Mouse (Mus musculus) lung, postnatal 0 days (tissue): ENCODE data around the gene Kif1c. TPM values are rescaled to one million over a fixed set of nuclear protein-coding genes. Genes with fewer than 3 reads are reported as not detected.

Experiments used
- ATAC-seq: fragments of 200-750 bp; cut with Nextera tagmentation; 2 replicates; pipeline ENCODE4 v1.8.0; 2017; ENCODE audit warnings: moderate library complexity
- DNase-seq: peaks from one replicate; pipeline ENCODE4 v3.0.0-alpha.2; 2016; ENCODE audit warnings: low spot score
- H3K27ac ChIP-seq: fragments of 300-500 bp; sonication (generic); 2 replicates; pipeline ENCODE4 v1.5.1; 2014; ENCODE audit warnings: antibody characterized with exemption, mild to moderate bottlenecking, low read length, mixed read lengths
- H3K27me3 ChIP-seq: fragments of 300-500 bp; sonication (generic); replicated peaks from 2 replicates; pipeline ENCODE4 v1.6.1; 2014; ENCODE audit warnings: low read length, mixed read lengths; ENCODE audit not compliant: insufficient read depth
- H3K36me3 ChIP-seq: fragments of 300-500 bp; sonication (generic); 2 replicates; pipeline ENCODE4 v1.6.1; 2014; ENCODE audit warnings: low read length, mixed read lengths; ENCODE audit not compliant: insufficient read depth
- H3K4me1 ChIP-seq: fragments of 300-500 bp; sonication (generic); 2 replicates; pipeline ENCODE4 v1.6.1; 2014; ENCODE audit warnings: antibody characterized with exemption, low read depth, low read length, mixed read lengths; ENCODE audit not compliant: insufficient read depth
- H3K4me2 ChIP-seq: fragments of 300-500 bp; sonication (generic); replicated peaks from 2 replicates; pipeline ENCODE4 v1.6.1; 2014; ENCODE audit warnings: low read depth, mild to moderate bottlenecking, low read length, moderate library complexity, mixed read lengths
- H3K4me3 ChIP-seq: fragments of 300-500 bp; sonication (generic); 2 replicates; pipeline ENCODE4 v1.5.1; 2014; ENCODE audit warnings: low read depth, low read length
- H3K9ac ChIP-seq: fragments of 300-500 bp; sonication (generic); replicated peaks from 2 replicates; pipeline ENCODE4 v1.6.1; 2014; ENCODE audit warnings: low read depth, mild to moderate bottlenecking
- H3K9me3 ChIP-seq: fragments of 300-500 bp; sonication (generic); 2 replicates; pipeline ENCODE4 v1.6.1; 2016; ENCODE audit warnings: low read length, mixed read lengths
- CTCF ChIP-seq: IDR thresholded peaks from 2 replicates; pipeline ENCODE4 v1.5.1; 2016; ENCODE audit warnings: antibody characterized with exemption, mild to moderate bottlenecking
- EP300 ChIP-seq: IDR thresholded peaks from 2 replicates; pipeline ENCODE4 v1.6.1; 2016; ENCODE audit warnings: antibody characterized with exemption, mild to moderate bottlenecking, control low read depth
- WGBS: fragments of 180-500 bp; shearing (Covaris S2); extraction: QIAGEN DNeasy Blood & Tissue Kit; methylation state at CpG from one replicate; pipeline ENCODE4 v1.1.7; 2014; 5-methylcytosine and 5-hydroxymethylcytosine counted together
- polyA plus RNA-seq: library from polyadenylated mRNA; unstranded; fragments of >200 nt; fragmentation: Nextera tagmentation; extraction: Ambion mirVana; gene quantifications from 2 replicates; pipeline ENCODE4 v1.2.1, GENCODE M21; 2015

Gene Kif1c
- polyA plus RNA-seq, 1 experiment from 2014 or later, result 4.8 TPM

DNA sequence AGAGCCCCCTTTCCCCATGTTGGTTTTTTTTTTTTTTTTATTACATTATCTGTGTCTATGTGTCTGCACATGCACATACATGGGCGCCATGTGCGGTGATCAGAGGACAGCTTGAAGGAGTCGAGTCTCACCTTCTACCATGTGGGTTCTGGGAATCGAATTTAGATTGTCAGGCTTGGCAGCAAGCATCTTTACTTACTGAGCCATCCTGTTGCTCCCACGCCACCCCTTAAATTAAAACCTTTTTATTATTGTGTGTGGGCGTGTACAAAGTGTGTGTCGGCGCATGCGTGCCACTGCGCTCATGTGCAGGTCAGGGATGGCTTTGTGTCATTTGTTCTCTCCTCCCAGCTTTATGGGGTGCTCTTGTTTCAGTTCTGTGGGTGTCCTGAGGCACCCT is 10.7 kb downstream of the Kif1c start:
- H3K36me3 ChIP-seq, result peaks cover 48% of the 10 kb centered on the region
- no peak overlapping the region for H3K27ac ChIP-seq
- TF ChIP-seq EP300 (no peak), CTCF (no peak)
- H3K9ac ChIP-seq, result no peak overlapping the region
- 93% methylated on average over 10 of the region's 10 CpGs for WGBS
- DNase-seq (no peak), ATAC-seq (no peak)
- no peak overlapping the region for H3K4me3 ChIP-seq
- H3K9me3 ChIP-seq, result no peaks in the 10 kb centered on the region
- H3K27me3 ChIP-seq, result no peaks in the 10 kb centered on the region
- no peaks in the 10 kb centered on the region for H3K4me1 ChIP-seq
- no peak overlapping the region for H3K4me2 ChIP-seq

- no peak for ATAC-seq
- 79% methylated on average over 6 of the region's 6 CpGs for WGBS
Observed at GRCm38 (mm10) chr11:70713222-70713621, 12.9 kb downstream of the Kif1c start.

GRCm38 (mm10) chr11:70715832-70716231 is 15.5 kb downstream of the Kif1c start:
- Histone ChIP-seq H3K27me3 (no peaks in the 10 kb centered on the region), H3K27ac (no peak overlapping the region), H3K4me2 (no peak overlapping the region), H3K9ac (no peak overlapping the region), H3K36me3 (peaks cover 19% of the 10 kb centered on the region), H3K9me3 (no peaks in the 10 kb centered on the region), H3K4me1 (no peaks in the 10 kb centered on the region), H3K4me3 (no peak overlapping the region)
- ATAC-seq (no peak), DNase-seq (no peak)
- no peak for TF ChIP-seq EP300
- 89% methylated on average over 6 of the region's 6 CpGs for WGBS

More at GRCm38 (mm10) chr11:70713222-70713621, 12.9 kb downstream of the Kif1c start:
- no peaks in the 10 kb centered on the region for H3K27me3 ChIP-seq
- no peak for DNase-seq
- H3K9me3 ChIP-seq, result no peaks in the 10 kb centered on the region
- TF ChIP-seq CTCF, result no peak
- no peak for TF ChIP-seq EP300
- no peaks in the 10 kb centered on the region for H3K4me1 ChIP-seq
- no peak overlapping the region for H3K27ac ChIP-seq
- peaks cover 26% of the 10 kb centered on the region for H3K36me3 ChIP-seq
- no peak overlapping the region for H3K9ac ChIP-seq
- H3K4me3 ChIP-seq, result no peak overlapping the region
- H3K4me2 ChIP-seq, result no peak overlapping the region

- Histone ChIP-seq H3K4me3 (no peak overlapping the region), H3K9ac (no peak overlapping the region), H3K27me3 (no peaks in the 10 kb centered on the region), H3K4me1 (no peaks in the 10 kb centered on the region), H3K27ac (no peak overlapping the region), H3K36me3 (peaks cover 13% of the 10 kb centered on the region), H3K9me3 (no peaks in the 10 kb centered on the region), H3K4me2 (no peak overlapping the region)
- no peak for DNase-seq
- 67% methylated on average over 5 of the region's 5 CpGs for WGBS
- no peak for ATAC-seq
- no peak for TF ChIP-seq EP300
- no peak for TF ChIP-seq CTCF
Observed at GRCm38 (mm10) chr11:70718481-70718880, 18.1 kb downstream of the Kif1c start.

DNA sequence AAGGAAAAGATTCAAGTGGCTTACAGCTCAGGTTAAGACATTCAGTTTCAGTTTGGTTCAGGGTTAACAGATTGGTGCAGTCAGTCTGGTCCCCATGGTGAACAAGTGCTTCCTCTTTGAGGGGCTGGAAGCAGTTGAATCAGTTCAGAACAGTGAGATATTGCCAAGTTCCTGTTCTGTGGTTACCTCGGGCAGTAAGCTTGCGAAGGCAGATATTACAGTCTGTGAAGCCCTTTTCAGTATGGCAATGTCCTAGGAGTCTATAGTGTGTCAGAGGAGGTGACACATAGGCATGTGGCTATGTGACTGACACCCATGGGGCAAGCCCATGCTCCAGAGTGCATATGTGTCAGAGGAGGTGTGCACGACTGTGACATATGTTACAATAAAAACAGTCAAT is 20.2 kb downstream of the Kif1c start:
- H3K9me3 ChIP-seq, result no peaks in the 10 kb centered on the region
- H3K27ac ChIP-seq, result no peak overlapping the region
- DNase-seq (peak; percentile 52), ATAC-seq (peak; percentile 50)
- peaks cover 31% of the 10 kb centered on the region for H3K36me3 ChIP-seq
- H3K27me3 ChIP-seq, result no peaks in the 10 kb centered on the region
- no peak for TF ChIP-seq EP300
- TF ChIP-seq CTCF, result no peak
- 77% methylated on average over 3 of the region's 3 CpGs for WGBS
- no peak overlapping the region for H3K4me3 ChIP-seq
- H3K4me2 ChIP-seq, result no peak overlapping the region
- no peak overlapping the region for H3K9ac ChIP-seq
- no peaks in the 10 kb centered on the region for H3K4me1 ChIP-seq

GRCm38 (mm10) chr11:70721072-70721471 is 20.7 kb downstream of the Kif1c start:
- no peak for DNase-seq
- ATAC-seq, result no peak
- Histone ChIP-seq H3K9ac (no peak overlapping the region), H3K27ac (no peak overlapping the region), H3K4me3 (no peak overlapping the region), H3K27me3 (no peaks in the 10 kb centered on the region), H3K9me3 (no peaks in the 10 kb centered on the region), H3K4me1 (no peaks in the 10 kb centered on the region), H3K4me2 (no peak overlapping the region), H3K36me3 (peaks cover 31% of the 10 kb centered on the region)
- 88% methylated on average over 3 of the region's 3 CpGs for WGBS
- TF ChIP-seq CTCF (no peak), EP300 (no peak)

DNA sequence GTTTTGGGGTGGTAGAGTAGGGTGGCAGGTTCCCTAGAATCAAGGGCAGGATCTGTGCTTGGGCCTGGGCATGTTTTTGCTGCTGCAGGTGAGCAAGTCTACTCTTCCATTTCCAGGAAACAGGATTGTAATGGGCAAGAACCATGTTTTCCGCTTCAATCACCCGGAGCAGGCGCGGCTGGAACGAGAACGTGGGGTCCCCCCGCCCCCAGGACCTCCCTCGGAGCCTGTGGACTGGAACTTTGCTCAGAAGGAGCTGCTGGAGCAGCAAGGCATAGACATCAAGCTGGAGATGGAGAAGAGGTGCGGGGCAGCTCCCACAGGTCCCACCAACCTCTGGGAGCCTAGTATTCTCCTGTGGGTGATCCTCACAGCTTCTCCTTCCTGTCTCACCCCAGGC is 24.4 kb downstream of the Kif1c start:
- H3K36me3 ChIP-seq, result peaks cover 41% of the 10 kb centered on the region
- no peak overlapping the region for H3K27ac ChIP-seq
- H3K27me3 ChIP-seq, result no peaks in the 10 kb centered on the region
- DNase-seq (no peak), ATAC-seq (no peak)
- no peak overlapping the region for H3K4me3 ChIP-seq
- TF ChIP-seq CTCF (no peak), EP300 (no peak)
- H3K4me2 ChIP-seq, result no peak overlapping the region
- H3K9me3 ChIP-seq, result no peaks in the 10 kb centered on the region
- no peaks in the 10 kb centered on the region for H3K4me1 ChIP-seq
- no peak overlapping the region for H3K9ac ChIP-seq
- WGBS, result 93% methylated on average over 9 of the region's 9 CpGs
